Mouse (Mus musculus): ENCODE measurements around the gene Fam213b.

DNA sequence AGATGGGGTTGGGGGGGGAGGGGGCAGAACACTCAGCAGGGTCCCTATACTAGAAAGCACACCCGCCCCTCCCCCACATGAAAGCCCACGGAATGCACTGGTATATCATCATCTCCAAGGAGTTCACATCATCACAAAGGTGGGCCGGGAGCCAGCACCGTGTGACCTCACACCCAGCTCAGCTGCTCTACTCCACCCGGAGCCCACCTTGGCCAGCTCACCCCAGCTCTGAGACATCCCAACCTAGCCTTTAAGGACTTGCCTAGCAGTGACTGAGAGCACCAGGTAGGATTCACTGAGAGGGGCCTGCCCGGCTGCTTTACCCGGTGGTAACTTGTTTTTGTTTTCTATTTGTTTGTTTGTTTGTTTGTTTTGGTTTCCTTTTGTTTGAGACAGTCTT is 29.5 kb downstream of the Fam213b start, which contains the start of gene Mmel1:
- no peak for TF ChIP-seq POLR2A (IDR thresholded peaks at IDR 0.05; ENCODE audit: low read depth, low read length)
- TF ChIP-seq CTCF (IDR thresholded peaks at IDR 0.05; ENCODE audit: extremely low read depth, insufficient read depth, insufficient read length, insufficient replicate concordance) = no peak
